Mouse (Mus musculus) midbrain, embryonic 12.5 days (tissue): ENCODE results near the gene Mlana. TPM values are rescaled to one million over a fixed set of nuclear protein-coding genes. Genes with fewer than 3 reads are reported as not detected.

Experiments used
- ATAC-seq: fragments of 200-750 bp; cut with Nextera tagmentation; 2 replicates; pipeline ENCODE4 v1.8.0; 2017; ENCODE audit warnings: low read depth, moderate TSS enrichment, moderate library complexity; ENCODE audit not compliant: low FRiP score
- H3K27ac ChIP-seq: fragments of 300-500 bp; sonication (generic); replicated peaks from 2 replicates; pipeline ENCODE4 v1.5.1; 2016; ENCODE audit warnings: mild to moderate bottlenecking
- H3K27me3 ChIP-seq: fragments of 300-500 bp; sonication (generic); 2 replicates; pipeline ENCODE4 v1.6.1; 2016; ENCODE audit warnings: mild to moderate bottlenecking
- H3K36me3 ChIP-seq: fragments of 300-500 bp; sonication (generic); 2 replicates; pipeline ENCODE4 v1.6.1; 2016
- H3K4me1 ChIP-seq: fragments of 300-500 bp; sonication (generic); 2 replicates; pipeline ENCODE4 v1.6.1; 2016
- H3K4me2 ChIP-seq: fragments of 300-500 bp; sonication (generic); replicated peaks from 2 replicates; pipeline ENCODE4 v1.6.1; 2016; ENCODE audit warnings: mild to moderate bottlenecking, moderate library complexity
- H3K4me3 ChIP-seq: fragments of 300-500 bp; sonication (generic); 2 replicates; pipeline ENCODE4 v1.5.1; 2016; ENCODE audit warnings: mild to moderate bottlenecking
- H3K9ac ChIP-seq: fragments of 300-500 bp; sonication (generic); replicated peaks from 2 replicates; pipeline ENCODE4 v1.6.1; 2016; ENCODE audit warnings: mild to moderate bottlenecking, moderate library complexity
- H3K9me3 ChIP-seq: fragments of 300-500 bp; sonication (generic); 2 replicates; pipeline ENCODE4 v1.6.1; 2016; ENCODE audit warnings: mild to moderate bottlenecking
- WGBS: fragments of 180-500 bp; shearing (Covaris S2); methylation state at CpG from one replicate; pipeline ENCODE4 v1.1.7; 2016; 5-methylcytosine and 5-hydroxymethylcytosine counted together
- polyA plus RNA-seq: library from polyadenylated mRNA; unstranded; fragments of >200 nt; fragmentation: Nextera tagmentation; extraction: Ambion mirVana; gene quantifications from 2 replicates; pipeline ENCODE4 v1.2.1, GENCODE M21; 2016

The Mlana gene
- not detected in 2 replicates for polyA plus RNA-seq

GRCm38 (mm10) chr19:29697245-29697874 lies at the start of gene Mlana:
Mlana (plus strand) TSS chr19:29697824.
- no peaks in the 10 kb centered on the region for H3K9me3 ChIP-seq
- no peak within 1 kb of the TSS for H3K9ac ChIP-seq
- no peak within 1 kb of the TSS for H3K27ac ChIP-seq
- no peaks in the 10 kb centered on the region for H3K27me3 ChIP-seq
- H3K4me2 ChIP-seq, result no peak within 1 kb of the TSS
- WGBS, result 62% methylated on average over 3 of the region's 3 CpGs
- H3K36me3 ChIP-seq, result no peaks in the 10 kb centered on the region
- no peak for ATAC-seq
- no peak within 1 kb of the TSS for H3K4me3 ChIP-seq
- H3K4me1 ChIP-seq, result no peaks in the 10 kb centered on the region

- ATAC-seq, result no peak
- WGBS, result 23% methylated on average over 4 of the region's 4 CpGs
- no peaks in the 10 kb centered on the region for H3K27me3 ChIP-seq
- H3K9ac ChIP-seq, result no peak overlapping the region; the same call in 1 of the 2 replicates
- no peaks in the 10 kb centered on the region; the same call in 1 of the 2 replicates for H3K4me1 ChIP-seq
- H3K36me3 ChIP-seq, result peaks cover 9% of the 10 kb centered on the region
- 0 out of 2 replicates have a peak, but pooled peaks cover 4% of the 10 kb centered on the region for H3K9me3 ChIP-seq
- H3K4me3 ChIP-seq, result peak overlapping the region; percentile 84
- H3K27ac ChIP-seq, result peak overlapping the region; percentile 92; the same call in 1 of the 2 replicates
- H3K4me2 ChIP-seq, result peak overlapping the region; percentile 67
Observed at GRCm38 (mm10) chr19:29648550-29648914, 49.1 kb upstream of the Mlana start.

DNA sequence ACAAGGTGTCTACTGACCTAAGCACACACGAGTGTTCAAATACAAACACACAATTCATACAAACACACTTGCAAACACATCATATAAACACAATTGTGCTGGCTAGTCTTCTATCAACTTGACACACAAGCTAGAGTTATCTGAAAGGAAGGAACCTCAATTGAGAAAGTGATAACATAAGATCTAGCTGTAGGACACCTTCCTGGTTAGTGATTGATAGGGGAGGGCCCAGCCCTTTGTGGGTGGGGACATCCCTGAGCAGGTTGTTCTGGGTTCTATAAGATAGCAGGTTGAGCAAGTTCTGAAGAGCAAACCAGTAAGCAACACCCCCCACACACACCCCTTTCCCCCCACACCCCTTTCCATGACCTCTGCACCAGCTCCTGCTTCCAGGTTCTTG lies 47.9 kb upstream of the Mlana start:
- H3K36me3 ChIP-seq, result peaks cover 9% of the 10 kb centered on the region
- H3K4me3 ChIP-seq, result no peak overlapping the region
- 90% methylated on average over 1 of the region's 1 CpGs for WGBS
- H3K4me2 ChIP-seq, result no peak overlapping the region
- no peak for ATAC-seq
- H3K4me1 ChIP-seq, result no peaks in the 10 kb centered on the region; the same call in 1 of the 2 replicates
- H3K27me3 ChIP-seq, result no peaks in the 10 kb centered on the region
- H3K27ac ChIP-seq, result no peak overlapping the region
- H3K9me3 ChIP-seq, result 0 out of 2 replicates have a peak, but pooled peaks cover 4% of the 10 kb centered on the region
- H3K9ac ChIP-seq, result no peak overlapping the region

- Histone ChIP-seq H3K4me3 (no peak overlapping the region), H3K9ac (no peak overlapping the region), H3K27ac (no peak overlapping the region), H3K4me2 (no peak overlapping the region), H3K4me1 (no peaks in the 10 kb centered on the region), H3K9me3 (no peaks in the 10 kb centered on the region), H3K36me3 (no peaks in the 10 kb centered on the region), H3K27me3 (no peaks in the 10 kb centered on the region)
- WGBS, result 80% methylated on average over 9 of the region's 9 CpGs
- no peak for ATAC-seq
Observed at GRCm38 (mm10) chr19:29653768-29654265, 43.8 kb upstream of the Mlana start.

DNA sequence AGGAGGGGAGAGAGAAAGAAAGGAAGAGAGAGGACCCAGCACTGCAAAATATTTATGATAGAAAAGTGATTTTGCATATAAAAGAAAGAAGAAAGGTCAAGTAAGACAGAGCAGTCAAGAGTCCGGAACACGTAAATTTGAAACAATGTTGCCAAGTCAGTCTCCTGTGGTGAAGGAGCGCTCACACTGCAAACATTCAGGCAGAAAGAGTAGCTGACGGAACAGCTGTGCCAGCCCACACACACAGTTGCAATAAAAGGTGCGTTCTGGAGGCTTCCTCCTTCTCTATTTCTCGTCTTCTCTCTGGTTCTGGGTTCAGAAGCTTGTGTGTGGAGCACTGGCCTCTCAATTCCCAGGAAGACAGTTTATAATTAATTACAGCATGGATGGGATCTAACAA lies 42.5 kb upstream of the Mlana start:
- no peaks in the 10 kb centered on the region for H3K36me3 ChIP-seq
- no peaks in the 10 kb centered on the region for H3K9me3 ChIP-seq
- ATAC-seq, result no peak
- no peaks in the 10 kb centered on the region for H3K4me1 ChIP-seq
- no peak overlapping the region for H3K4me3 ChIP-seq
- H3K27me3 ChIP-seq, result no peaks in the 10 kb centered on the region
- H3K4me2 ChIP-seq, result no peak overlapping the region
- WGBS, result 47% methylated on average over 6 of the region's 6 CpGs
- no peak overlapping the region for H3K9ac ChIP-seq
- no peak overlapping the region for H3K27ac ChIP-seq

- no peaks in the 10 kb centered on the region for H3K4me1 ChIP-seq
- no peak overlapping the region for H3K4me2 ChIP-seq
- 84% methylated on average over 4 of the region's 4 CpGs for WGBS
- no peak overlapping the region for H3K27ac ChIP-seq
- H3K9me3 ChIP-seq, result no peaks in the 10 kb centered on the region
- no peak for ATAC-seq
- no peaks in the 10 kb centered on the region for H3K36me3 ChIP-seq
- no peak overlapping the region for H3K4me3 ChIP-seq
- no peaks in the 10 kb centered on the region for H3K27me3 ChIP-seq
- H3K9ac ChIP-seq, result no peak overlapping the region
Observed at GRCm38 (mm10) chr19:29656029-29656428, 41.6 kb upstream of the Mlana start.

GRCm38 (mm10) chr19:29656620-29657019 lies 41.0 kb upstream of the Mlana start:
- WGBS, result 69% methylated on average over 5 of the region's 5 CpGs
- H3K27me3 ChIP-seq, result no peaks in the 10 kb centered on the region
- H3K9me3 ChIP-seq, result no peaks in the 10 kb centered on the region
- no peaks in the 10 kb centered on the region for H3K36me3 ChIP-seq
- ATAC-seq, result no peak
- H3K4me3 ChIP-seq, result no peak overlapping the region
- no peaks in the 10 kb centered on the region for H3K4me1 ChIP-seq
- no peak overlapping the region for H3K4me2 ChIP-seq
- no peak overlapping the region for H3K27ac ChIP-seq
- H3K9ac ChIP-seq, result no peak overlapping the region

DNA sequence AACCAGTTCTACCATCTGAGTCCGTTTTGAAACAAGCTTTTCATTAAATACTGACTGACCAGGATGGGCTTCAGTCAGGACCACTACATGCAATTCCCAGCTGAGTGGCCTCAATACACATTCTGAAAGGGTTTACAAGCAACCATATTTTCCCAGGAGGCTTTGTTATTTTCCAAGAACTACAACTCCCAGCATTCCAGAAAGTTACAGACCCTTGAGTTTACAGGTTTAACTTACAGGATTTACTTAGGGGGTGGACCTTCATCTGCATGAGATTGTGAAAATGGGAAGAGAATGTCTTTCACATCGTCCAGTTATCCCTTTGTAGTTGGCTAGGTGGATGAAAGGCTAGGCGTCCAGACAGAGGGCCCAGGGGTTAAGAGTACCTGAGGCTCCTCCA lies 40.6 kb upstream of the Mlana start:
- no peak overlapping the region for H3K27ac ChIP-seq
- H3K4me2 ChIP-seq, result no peak overlapping the region
- no peaks in the 10 kb centered on the region for H3K9me3 ChIP-seq
- no peaks in the 10 kb centered on the region for H3K27me3 ChIP-seq
- no peak for ATAC-seq
- no peaks in the 10 kb centered on the region for H3K4me1 ChIP-seq
- H3K9ac ChIP-seq, result no peak overlapping the region
- WGBS, result 51% methylated on average over 3 of the region's 3 CpGs
- H3K4me3 ChIP-seq, result no peak overlapping the region
- H3K36me3 ChIP-seq, result no peaks in the 10 kb centered on the region

- H3K9me3 ChIP-seq, result no peaks in the 10 kb centered on the region
- no peak for ATAC-seq
- H3K4me2 ChIP-seq, result no peak overlapping the region
- 91% methylated on average over 2 of the region's 2 CpGs for WGBS
- H3K36me3 ChIP-seq, result no peaks in the 10 kb centered on the region
- no peak overlapping the region for H3K9ac ChIP-seq
- H3K4me1 ChIP-seq, result no peaks in the 10 kb centered on the region
- H3K27ac ChIP-seq, result no peak overlapping the region
- no peaks in the 10 kb centered on the region for H3K27me3 ChIP-seq
- H3K4me3 ChIP-seq, result no peak overlapping the region
Observed at GRCm38 (mm10) chr19:29657558-29657957, 40.1 kb upstream of the Mlana start.

DNA sequence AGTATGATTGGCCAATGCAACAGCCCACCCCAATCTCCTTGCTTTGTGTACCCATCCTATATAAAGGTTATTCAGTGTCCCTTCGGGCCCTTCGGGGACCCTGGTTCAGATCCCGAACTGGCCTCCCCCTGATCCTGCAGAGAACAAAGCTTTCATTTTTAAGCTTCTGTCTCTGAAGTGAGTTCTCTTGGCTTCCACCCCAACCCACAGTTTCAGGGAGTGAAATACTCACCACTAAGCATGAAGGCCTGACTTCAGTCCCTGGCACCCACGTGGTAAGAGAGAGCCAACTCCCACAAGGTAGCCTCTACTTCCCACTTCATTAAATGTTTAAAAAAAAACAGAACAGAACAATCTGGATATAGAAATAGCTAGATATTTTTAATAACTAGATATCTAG lies 38.8 kb upstream of the Mlana start:
- ATAC-seq, result no peak
- no peak overlapping the region for H3K4me2 ChIP-seq
- 93% methylated on average over 4 of the region's 4 CpGs for WGBS
- H3K9ac ChIP-seq, result no peak overlapping the region
- no peaks in the 10 kb centered on the region for H3K36me3 ChIP-seq
- H3K9me3 ChIP-seq, result no peaks in the 10 kb centered on the region
- no peaks in the 10 kb centered on the region for H3K4me1 ChIP-seq
- no peak overlapping the region for H3K4me3 ChIP-seq
- no peak overlapping the region for H3K27ac ChIP-seq
- H3K27me3 ChIP-seq, result no peaks in the 10 kb centered on the region

DNA sequence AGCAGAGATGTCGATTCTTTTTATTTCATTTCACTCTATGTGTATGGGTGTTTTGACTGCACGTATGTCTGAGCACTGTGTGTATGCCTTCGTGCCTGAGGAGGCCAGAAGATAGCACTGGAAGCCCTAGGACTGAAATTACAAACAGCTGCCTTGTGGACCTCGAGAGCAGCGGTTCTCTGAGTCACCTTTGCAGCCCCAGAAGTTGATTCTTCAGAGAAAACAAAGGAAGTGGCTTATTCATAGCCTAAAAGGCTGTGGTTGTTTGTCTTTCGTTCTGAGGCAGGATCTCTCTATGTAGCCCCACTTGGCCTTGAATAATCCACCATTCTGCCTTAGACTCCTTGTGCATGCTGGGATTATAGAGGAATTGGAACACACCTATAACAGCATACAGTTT lies 37.9 kb upstream of the Mlana start:
- H3K4me3 ChIP-seq, result no peak overlapping the region
- no peaks in the 10 kb centered on the region for H3K4me1 ChIP-seq
- H3K9me3 ChIP-seq, result no peaks in the 10 kb centered on the region
- H3K36me3 ChIP-seq, result no peaks in the 10 kb centered on the region
- no peaks in the 10 kb centered on the region for H3K27me3 ChIP-seq
- H3K4me2 ChIP-seq, result no peak overlapping the region
- H3K9ac ChIP-seq, result no peak overlapping the region
- WGBS, result 65% methylated on average over 6 of the region's 6 CpGs
- no peak for ATAC-seq
- no peak overlapping the region for H3K27ac ChIP-seq

DNA sequence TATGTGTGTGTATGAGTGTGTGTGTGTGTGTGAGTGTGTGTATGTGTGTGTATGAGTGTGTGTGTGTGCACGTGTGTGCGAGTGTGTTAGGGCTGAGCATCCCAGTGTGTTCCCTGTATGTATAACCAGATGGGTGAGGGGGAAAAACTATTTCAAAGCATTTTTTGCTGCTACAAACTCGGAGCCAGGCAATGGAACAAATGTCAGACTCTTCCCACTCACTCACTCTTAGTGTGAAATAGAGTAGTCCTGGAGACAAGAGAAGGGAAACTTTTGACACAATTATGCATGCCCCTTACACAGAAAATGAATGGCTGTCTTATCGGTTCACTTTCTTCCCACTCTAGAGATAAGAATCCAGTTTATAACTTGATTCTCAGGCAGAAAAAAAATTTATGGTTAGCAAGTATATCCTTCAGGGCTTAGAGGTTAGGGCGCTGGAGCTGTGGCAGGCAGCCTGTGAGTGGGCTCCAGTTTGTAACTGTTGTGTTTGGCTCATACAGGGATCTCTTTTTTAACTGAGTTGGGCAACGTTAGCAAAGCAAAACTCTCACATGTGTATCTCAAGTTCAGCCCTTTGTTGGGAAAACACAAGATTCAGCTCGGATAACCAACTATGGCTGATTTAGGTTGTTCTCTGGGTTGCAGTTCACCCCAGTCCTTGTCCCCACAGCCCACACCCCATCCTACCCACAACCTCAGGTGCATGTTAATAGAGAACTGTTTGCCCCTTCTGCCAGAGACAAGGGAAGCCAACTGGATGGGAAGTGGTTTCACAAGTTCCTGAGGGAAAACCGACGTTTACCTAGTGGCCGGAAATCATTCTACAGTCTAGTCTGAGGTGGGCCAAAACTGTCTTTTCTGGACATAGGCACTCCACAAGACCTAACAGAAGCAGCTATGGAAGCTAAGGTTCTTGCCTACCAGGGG lies 36.5 kb upstream of the Mlana start:
- H3K9me3 ChIP-seq, result no peaks in the 10 kb centered on the region
- no peak for ATAC-seq
- H3K27ac ChIP-seq, result no peak overlapping the region
- no peak overlapping the region for H3K4me2 ChIP-seq
- WGBS, result 88% methylated on average over 10 of the region's 10 CpGs
- no peaks in the 10 kb centered on the region for H3K36me3 ChIP-seq
- no peaks in the 10 kb centered on the region for H3K27me3 ChIP-seq
- no peak overlapping the region for H3K9ac ChIP-seq
- H3K4me3 ChIP-seq, result no peak overlapping the region
- H3K4me1 ChIP-seq, result no peaks in the 10 kb centered on the region
